Mouse (Mus musculus): ENCODE results near the gene Ctnnd2. TPM values are rescaled to one million over a fixed set of nuclear protein-coding genes. Genes with fewer than 3 reads are reported as not detected.

The Ctnnd2 gene
- polyA plus RNA-seq, 1 experiment from 2014 or later, result 19.9 TPM

- no peaks in the 10 kb centered on the region for H3K9me3 ChIP-seq (ENCODE audit: low read depth, low read length)
- no peak overlapping the region for H3K4me3 ChIP-seq (ENCODE audit: low read depth, low read length)
- H3K36me3 ChIP-seq (ENCODE audit: insufficient read depth), result no peaks in the 10 kb centered on the region
- no peak overlapping the region for H3K27ac ChIP-seq (ENCODE audit: low read depth)
- H3K27me3 ChIP-seq (ENCODE audit: insufficient read depth, low read length), result no peaks in the 10 kb centered on the region
- WGBS, result 65% methylated on average over 2 of the region's 2 CpGs
- no peak overlapping the region for H3K9ac ChIP-seq
- H3K4me1 ChIP-seq (ENCODE audit: insufficient read depth), result no peaks in the 10 kb centered on the region
- DNase-seq, result no peak
- TF ChIP-seq CTCF (IDR thresholded peaks at IDR 0.05; ENCODE audit: low read depth), result no peak
- no peak overlapping the region for H3K4me2 ChIP-seq
- no peak for ATAC-seq (ENCODE audit: insufficient read depth)
These were observed 537.3 kb downstream of the Ctnnd2 start for GRCm38 (mm10) chr15:30709754-30710105.

GRCm38 (mm10) chr15:30714823-30715222 lies 542.4 kb downstream of the Ctnnd2 start:
- Histone ChIP-seq H3K27ac (ENCODE audit: low read depth) (no peak overlapping the region), H3K36me3 (ENCODE audit: insufficient read depth) (no peaks in the 10 kb centered on the region), H3K9me3 (ENCODE audit: low read depth, low read length) (no peaks in the 10 kb centered on the region), H3K4me1 (ENCODE audit: insufficient read depth) (no peaks in the 10 kb centered on the region), H3K4me2 (no peak overlapping the region), H3K27me3 (ENCODE audit: insufficient read depth, low read length) (no peaks in the 10 kb centered on the region), H3K4me3 (ENCODE audit: low read depth, low read length) (no peak overlapping the region), H3K9ac (no peak overlapping the region)
- WGBS, result 88% methylated on average over 2 of the region's 2 CpGs
- ATAC-seq (ENCODE audit: insufficient read depth), result no peak
- no peak for TF ChIP-seq CTCF (IDR thresholded peaks at IDR 0.05; ENCODE audit: low read depth)
- no peak for DNase-seq

- no peak overlapping the region for H3K9ac ChIP-seq
- no peak for TF ChIP-seq CTCF (IDR thresholded peaks at IDR 0.05; ENCODE audit: low read depth)
- no peaks in the 10 kb centered on the region for H3K4me1 ChIP-seq (ENCODE audit: insufficient read depth)
- ATAC-seq (ENCODE audit: insufficient read depth) (no peak), DNase-seq (no peak)
- no peaks in the 10 kb centered on the region for H3K36me3 ChIP-seq (ENCODE audit: insufficient read depth)
- WGBS, result 72% methylated on average over 3 of the region's 3 CpGs
- no peak overlapping the region for H3K4me3 ChIP-seq (ENCODE audit: low read depth, low read length)
- no peaks in the 10 kb centered on the region for H3K27me3 ChIP-seq (ENCODE audit: insufficient read depth, low read length)
- no peak overlapping the region for H3K27ac ChIP-seq (ENCODE audit: low read depth)
- H3K4me2 ChIP-seq, result no peak overlapping the region
- H3K9me3 ChIP-seq (ENCODE audit: low read depth, low read length), result no peaks in the 10 kb centered on the region
These were observed 546.4 kb downstream of the Ctnnd2 start for GRCm38 (mm10) chr15:30718811-30719210.

- H3K36me3 ChIP-seq (ENCODE audit: insufficient read depth), result no peaks in the 10 kb centered on the region
- H3K9me3 ChIP-seq (ENCODE audit: low read depth, low read length), result no peaks in the 10 kb centered on the region
- no peak overlapping the region for H3K9ac ChIP-seq
- TF ChIP-seq CTCF (IDR thresholded peaks at IDR 0.05; ENCODE audit: low read depth), result no peak
- no peaks in the 10 kb centered on the region for H3K4me1 ChIP-seq (ENCODE audit: insufficient read depth)
- no peak for ATAC-seq (ENCODE audit: insufficient read depth)
- no peak overlapping the region for H3K4me3 ChIP-seq (ENCODE audit: low read depth, low read length)
- H3K27ac ChIP-seq (ENCODE audit: low read depth), result no peak overlapping the region
- H3K4me2 ChIP-seq, result no peak overlapping the region
- no peak for DNase-seq
- H3K27me3 ChIP-seq (ENCODE audit: insufficient read depth, low read length), result no peaks in the 10 kb centered on the region
- WGBS, result 62% methylated on average over 2 of the region's 2 CpGs
These were observed 546.8 kb downstream of the Ctnnd2 start for GRCm38 (mm10) chr15:30719226-30719625.

GRCm38 (mm10) chr15:30721098-30721497 lies 548.7 kb downstream of the Ctnnd2 start:
- TF ChIP-seq CTCF (IDR thresholded peaks at IDR 0.05; ENCODE audit: low read depth), result no peak
- 53% methylated on average over 2 of the region's 2 CpGs for WGBS
- Histone ChIP-seq H3K9me3 (ENCODE audit: low read depth, low read length) (no peaks in the 10 kb centered on the region), H3K4me2 (no peak overlapping the region), H3K36me3 (ENCODE audit: insufficient read depth) (no peaks in the 10 kb centered on the region), H3K4me3 (ENCODE audit: low read depth, low read length) (no peak overlapping the region), H3K27me3 (ENCODE audit: insufficient read depth, low read length) (no peaks in the 10 kb centered on the region), H3K4me1 (ENCODE audit: insufficient read depth) (no peaks in the 10 kb centered on the region), H3K9ac (no peak overlapping the region), H3K27ac (ENCODE audit: low read depth) (no peak overlapping the region)
- ATAC-seq (ENCODE audit: insufficient read depth), result no peak
- DNase-seq, result no peak

- Histone ChIP-seq H3K9me3 (ENCODE audit: low read depth, low read length) (no peaks in the 10 kb centered on the region), H3K4me3 (ENCODE audit: low read depth, low read length) (no peak overlapping the region), H3K36me3 (ENCODE audit: insufficient read depth) (no peaks in the 10 kb centered on the region), H3K4me2 (no peak overlapping the region), H3K9ac (no peak overlapping the region), H3K4me1 (ENCODE audit: insufficient read depth) (no peaks in the 10 kb centered on the region), H3K27ac (ENCODE audit: low read depth) (no peak overlapping the region), H3K27me3 (ENCODE audit: insufficient read depth, low read length) (no peaks in the 10 kb centered on the region)
- DNase-seq, result no peak
- 94% methylated on average over 5 of the region's 5 CpGs for WGBS
- no peak for TF ChIP-seq CTCF (IDR thresholded peaks at IDR 0.05; ENCODE audit: low read depth)
- ATAC-seq (ENCODE audit: insufficient read depth), result no peak
These were observed 553.7 kb downstream of the Ctnnd2 start for GRCm38 (mm10) chr15:30726066-30726465.

GRCm38 (mm10) chr15:30738178-30738577 lies 565.8 kb downstream of the Ctnnd2 start:
- Histone ChIP-seq H3K9me3 (ENCODE audit: low read depth, low read length) (no peaks in the 10 kb centered on the region), H3K27me3 (ENCODE audit: insufficient read depth, low read length) (no peaks in the 10 kb centered on the region), H3K4me2 (no peak overlapping the region), H3K9ac (no peak overlapping the region), H3K27ac (ENCODE audit: low read depth) (no peak overlapping the region), H3K36me3 (ENCODE audit: insufficient read depth) (no peaks in the 10 kb centered on the region), H3K4me1 (ENCODE audit: insufficient read depth) (no peaks in the 10 kb centered on the region), H3K4me3 (ENCODE audit: low read depth, low read length) (no peak overlapping the region)
- no peak for ATAC-seq (ENCODE audit: insufficient read depth)
- 74% methylated on average over 4 of the region's 4 CpGs for whole genome bisulfite sequencing
- no peak for TF ChIP-seq CTCF (IDR thresholded peaks at IDR 0.05; ENCODE audit: low read depth)
- no peak for DNase-seq

- H3K4me1 ChIP-seq (ENCODE audit: insufficient read depth), result no peaks in the 10 kb centered on the region
- H3K4me2 ChIP-seq, result no peak overlapping the region
- no peak overlapping the region for H3K4me3 ChIP-seq (ENCODE audit: low read depth, low read length)
- ATAC-seq (ENCODE audit: insufficient read depth), result peak; percentile 73
- H3K9me3 ChIP-seq (ENCODE audit: low read depth, low read length), result no peaks in the 10 kb centered on the region
- 17% methylated on average over 6 of the region's 6 CpGs for WGBS
- no peaks in the 10 kb centered on the region for H3K27me3 ChIP-seq (ENCODE audit: insufficient read depth, low read length)
- H3K27ac ChIP-seq (ENCODE audit: low read depth), result no peak overlapping the region
- peak; percentile 82 for TF ChIP-seq CTCF (IDR thresholded peaks at IDR 0.05; ENCODE audit: low read depth)
- no peaks in the 10 kb centered on the region for H3K36me3 ChIP-seq (ENCODE audit: insufficient read depth)
- no peak overlapping the region for H3K9ac ChIP-seq
- peak; percentile 91 for DNase-seq
These were observed 568.3 kb downstream of the Ctnnd2 start for GRCm38 (mm10) chr15:30740728-30741127.
